Mouse (Mus musculus): ENCODE data around the gene Mkrn2os.

DNA sequence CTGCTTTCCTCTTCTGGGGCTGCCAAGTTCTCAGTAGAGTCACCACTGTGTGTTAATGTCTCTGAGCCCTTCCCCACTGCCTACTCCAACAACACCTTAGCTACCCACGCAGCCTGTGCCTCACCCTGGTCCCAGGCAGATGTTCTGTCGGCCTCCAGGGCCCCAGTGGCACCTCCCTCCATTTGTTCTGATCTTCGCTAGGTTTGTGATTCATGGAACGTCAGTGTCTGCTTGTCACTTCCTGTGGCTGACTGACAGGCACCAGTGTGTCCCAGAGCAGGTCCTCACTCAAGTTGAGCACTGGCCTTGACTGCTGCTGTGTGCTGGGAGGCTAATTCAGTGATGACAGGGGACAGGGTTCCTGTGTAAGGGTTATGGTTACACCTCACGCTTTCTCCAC lies 15.0 kb downstream of the Mkrn2os start:
- TF ChIP-seq USF1 (IDR thresholded peaks at IDR 0.05; ENCODE audit: low read depth, low read length) = no peak
- no peak for TF ChIP-seq CTCF (conservative IDR thresholded peaks at IDR 0.05 in 1 of 2, IDR thresholded peaks at IDR 0.05 in 1 of 2; ENCODE audit: low read depth in 2 of 2, low read length in 2 of 2)
- no peak for TF ChIP-seq MAX (IDR thresholded peaks at IDR 0.05; ENCODE audit: low read length)
- no peak for TF ChIP-seq NRF1 (IDR thresholded peaks at IDR 0.05; ENCODE audit: low read depth, low read length)
- TF ChIP-seq POLR2A (IDR thresholded peaks at IDR 0.05; ENCODE audit: low read depth, low read length) = no peak
- TF ChIP-seq POLR2AphosphoS2 (IDR thresholded peaks at IDR 0.05; ENCODE audit: low read depth, low read length) = no peak
- TF ChIP-seq ZC3H11A (IDR thresholded peaks at IDR 0.05; ENCODE audit: low read depth, low read length) = no peak
- no peak for TF ChIP-seq MEF2A (IDR thresholded peaks at IDR 0.05; ENCODE audit: borderline replicate concordance, low read depth, low read length)
- TF ChIP-seq SMC3 (IDR thresholded peaks at IDR 0.05; ENCODE audit: low read depth, low read length) = no peak
- no peak for TF ChIP-seq MYC (IDR thresholded peaks at IDR 0.05; ENCODE audit: low read depth, low read length)
- no peak for TF ChIP-seq MAFK (IDR thresholded peaks at IDR 0.05; ENCODE audit: insufficient replicate concordance, low read length)
- no peak for TF ChIP-seq UBTF (IDR thresholded peaks at IDR 0.05; ENCODE audit: low read depth, low read length)
- no peak for TF ChIP-seq KAT2A (IDR thresholded peaks at IDR 0.05; ENCODE audit: insufficient replicate concordance, low read length)
- no peak for TF ChIP-seq EP300 (IDR thresholded peaks at IDR 0.05; ENCODE audit: low read length)
